Comparison of ENCODE assay signal across 9 mouse cellular contexts in the genomic region with DNA sequence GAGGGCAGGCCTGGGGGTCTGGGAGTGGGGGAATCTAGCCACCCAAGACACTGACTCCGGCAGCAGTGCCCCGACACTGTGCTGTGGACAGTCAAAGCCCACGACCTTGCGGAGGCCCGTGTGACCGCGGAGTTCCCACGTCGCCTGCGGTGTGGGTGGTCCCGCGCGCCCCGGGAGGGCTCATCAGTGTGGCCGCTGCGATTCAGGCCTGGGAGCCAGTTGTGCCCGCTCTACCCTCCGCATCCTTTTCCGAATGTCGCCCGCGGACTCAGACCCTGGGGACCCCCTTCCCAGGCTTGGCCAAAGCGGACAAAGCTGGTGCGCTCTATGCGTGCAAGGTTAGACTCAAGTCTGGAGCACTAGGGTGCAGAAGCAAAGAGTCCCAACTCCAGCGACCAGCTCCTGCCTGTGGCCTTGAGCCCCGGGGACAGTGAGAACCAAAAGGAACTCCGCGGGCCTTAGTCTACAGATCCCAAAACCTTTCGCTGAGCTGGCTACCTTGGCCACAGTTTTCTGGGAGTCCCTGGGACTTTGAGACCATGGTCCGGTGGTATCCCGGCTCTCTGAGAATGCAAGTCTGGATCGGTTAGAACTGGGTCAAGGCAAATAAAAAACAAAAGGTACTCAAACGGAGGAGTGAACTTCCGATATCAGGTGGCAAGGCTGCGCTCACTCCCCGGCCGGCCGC.
DNase-seq lines count a peak whose midpoint lies in the region; ATAC-seq and TF ChIP-seq lines count a peak whose summit lies in the region.
"Had no signal": no experiment of that assay in that cellular context is flagged by ENCODE, and none has a peak within 500 bp of the region (broad histone marks: within the 10 kb centered on the region; RNA-seq: fewer than 3 reads in every experiment).

No protein-coding gene starts in this region.

- H3K9me3 ChIP-seq in liver, embryonic 11.5 days (ENCODE audit: control insufficient read depth, low read length), result no peaks in the 10 kb centered on the region
- no peaks in the 10 kb centered on the region for H3K9me3 ChIP-seq in forebrain, embryonic 15.5 days
- no peaks in the 10 kb centered on the region for H3K9me3 ChIP-seq in limb, embryonic 15.5 days
- no peaks in the 10 kb centered on the region for H3K9me3 ChIP-seq in stomach, embryonic 16.5 days (replicated peaks; ENCODE audit: control insufficient read depth, low read length)

- H3K4me2 ChIP-seq in liver, embryonic 11.5 days, result peak overlapping the region; percentile 17; the same call in 1 of the 2 replicates
- H3K4me2 ChIP-seq in forebrain, embryonic 15.5 days (replicated peaks), result peak overlapping the region; percentile 46
- H3K4me2 ChIP-seq in limb, embryonic 15.5 days, result 0 out of 2 replicates have a peak overlapping the region, but pooled peaks have one; percentile 13
- H3K4me2 ChIP-seq in stomach, embryonic 16.5 days (ENCODE audit: low read depth, low read length), result peak overlapping the region; percentile 39

- WGBS in liver, embryonic 11.5 days, result 5% methylated on average over 39 of the region's 39 CpGs
- WGBS in forebrain, embryonic 15.5 days, result 1% methylated on average over 39 of the region's 39 CpGs
- 2% methylated on average over 39 of the region's 39 CpGs for WGBS in limb, embryonic 15.5 days
- 11% methylated on average over 39 of the region's 39 CpGs for WGBS in stomach, embryonic 16.5 days

- H3K4me1 ChIP-seq in liver, embryonic 11.5 days (replicated peaks; ENCODE audit: control insufficient read depth, insufficient read depth, low read length), result peaks cover 2% of the 10 kb centered on the region; the same call in 1 of the 2 replicates
- peaks cover 38% of the 10 kb centered on the region for H3K4me1 ChIP-seq in forebrain, embryonic 15.5 days
- peaks cover 24% of the 10 kb centered on the region for H3K4me1 ChIP-seq in limb, embryonic 15.5 days
- H3K4me1 ChIP-seq in stomach, embryonic 16.5 days (ENCODE audit: control insufficient read depth, insufficient read depth, low read length), result peaks cover 8% of the 10 kb centered on the region

- peaks cover 61% of the 10 kb centered on the region for H3K27me3 ChIP-seq in liver, embryonic 11.5 days (replicated peaks; ENCODE audit: control insufficient read depth, insufficient read depth, low read length)
- H3K27me3 ChIP-seq in forebrain, embryonic 15.5 days, result peaks cover 52% of the 10 kb centered on the region
- H3K27me3 ChIP-seq in limb, embryonic 15.5 days, result peaks cover 89% of the 10 kb centered on the region
- H3K27me3 ChIP-seq in stomach, embryonic 16.5 days (ENCODE audit: control insufficient read depth, insufficient read depth, low read length), result peaks cover 47% of the 10 kb centered on the region

- no peak overlapping the region for H3K27ac ChIP-seq in liver, embryonic 11.5 days (ENCODE audit: low read depth, low read length)
- peak overlapping the region; percentile 78 for H3K27ac ChIP-seq in forebrain, embryonic 15.5 days (replicated peaks)
- no peak overlapping the region for H3K27ac ChIP-seq in limb, embryonic 15.5 days
- H3K27ac ChIP-seq in stomach, embryonic 16.5 days (ENCODE audit: low read length), result no peak overlapping the region
- no peak overlapping the region for H3K27ac ChIP-seq in gastrocnemius, adult 2 months

- intact Hi-C loops in gastrocnemius, adult 2 months (cut with DNase I), result no loop called here

- no peak for TF ChIP-seq CTCF in gastrocnemius, adult 2 months (IDR thresholded peaks at IDR 0.05)

- H3K36me3 ChIP-seq in liver, embryonic 11.5 days (ENCODE audit: control insufficient read depth, insufficient read depth, low read length), result no peaks in the 10 kb centered on the region
- H3K36me3 ChIP-seq in forebrain, embryonic 15.5 days, result no peaks in the 10 kb centered on the region
- H3K36me3 ChIP-seq in limb, embryonic 15.5 days, result no peaks in the 10 kb centered on the region
- H3K36me3 ChIP-seq in stomach, embryonic 16.5 days (ENCODE audit: control insufficient read depth, insufficient read depth, low read length), result no peaks in the 10 kb centered on the region

- DNase-seq in liver, embryonic 11.5 days (ENCODE audit: low spot score), result peak; percentile 41
- no peak for DNase-seq in liver
- no peak for DNase-seq in gastrocnemius, adult 2 months
- no peak for DNase-seq in layer of hippocampus, adult 8-10 months (ENCODE audit: low spot score in 2 of 2)
- DNase-seq in urinary bladder, adult 2 months (ENCODE audit: low spot score), result no peak

- ATAC-seq in liver, embryonic 11.5 days (replicated peaks; ENCODE audit: low FRiP score), result no peak
- ATAC-seq in forebrain, embryonic 15.5 days (replicated peaks), result no peak
- ATAC-seq in limb, embryonic 15.5 days (ENCODE audit: insufficient number of reproducible peaks, low FRiP score, low TSS enrichment, low read depth), result no peak
- ATAC-seq in stomach, embryonic 16.5 days (ENCODE audit: insufficient read depth, low FRiP score), result no peak

- H3K9ac ChIP-seq in liver, embryonic 11.5 days (ENCODE audit: low read depth, low read length), result no peak overlapping the region
- H3K9ac ChIP-seq in forebrain, embryonic 15.5 days (replicated peaks), result peak overlapping the region; percentile 46
- H3K9ac ChIP-seq in limb, embryonic 15.5 days, result no peak overlapping the region
- H3K9ac ChIP-seq in stomach, embryonic 16.5 days (ENCODE audit: low read length), result no peak overlapping the region

- H3K4me3 ChIP-seq in liver, embryonic 11.5 days (ENCODE audit: low read depth, low read length), result peak overlapping the region; percentile 10
- H3K4me3 ChIP-seq in forebrain, embryonic 15.5 days, result peak overlapping the region; percentile 32
- H3K4me3 ChIP-seq in limb, embryonic 15.5 days, result peak overlapping the region; percentile 13; the same call in 1 of the 2 replicates
- peak overlapping the region; percentile 4 for H3K4me3 ChIP-seq in stomach, embryonic 16.5 days (replicated peaks; ENCODE audit: low read length)
- H3K4me3 ChIP-seq in gastrocnemius, adult 2 months, result no peak overlapping the region
- H3K4me3 ChIP-seq: myocyte had no signal
